Mouse (Mus musculus): ENCODE results near the gene Cmya5. TPM values are rescaled to one million over a fixed set of nuclear protein-coding genes. Genes with fewer than 3 reads are reported as not detected.

Gene Cmya5
- polyA plus RNA-seq, 1 experiment from 2014 or later: 0.01 TPM

- Histone ChIP-seq H3K79me2 (ENCODE audit: inconsistent target) (no peaks in the 10 kb centered on the region), H3K4me3 (ENCODE audit: inconsistent target) (no peak overlapping the region), H3K36me3 (ENCODE audit: inconsistent target) (no peaks in the 10 kb centered on the region), H3K27ac (no peak overlapping the region)
- 84% methylated on average over 4 of the region's 4 CpGs for WGBS (ENCODE audit: missing documents)
Observed at GRCm38 (mm10) chr13:93007078-93007477, 137.4 kb downstream of the Cmya5 start.

- H3K36me3 ChIP-seq (ENCODE audit: inconsistent target): no peaks in the 10 kb centered on the region
- no peaks in the 10 kb centered on the region for H3K79me2 ChIP-seq (ENCODE audit: inconsistent target)
- WGBS (ENCODE audit: missing documents): 98% methylated on average over 4 of the region's 4 CpGs
- H3K27ac ChIP-seq: no peak overlapping the region
- no peak overlapping the region for H3K4me3 ChIP-seq (ENCODE audit: inconsistent target)
Observed at GRCm38 (mm10) chr13:93006347-93006746, 138.2 kb downstream of the Cmya5 start.

- Histone ChIP-seq H3K36me3 (ENCODE audit: inconsistent target) (no peaks in the 10 kb centered on the region), H3K79me2 (ENCODE audit: inconsistent target) (no peaks in the 10 kb centered on the region), H3K4me3 (ENCODE audit: inconsistent target) (no peak overlapping the region), H3K27ac (no peak overlapping the region)
- WGBS (ENCODE audit: missing documents): 96% methylated on average over 6 of the region's 6 CpGs
Observed at GRCm38 (mm10) chr13:93004003-93004402, 140.5 kb downstream of the Cmya5 start.

GRCm38 (mm10) chr13:93002456-93002855, 142.1 kb downstream of the Cmya5 start:
- Histone ChIP-seq H3K4me3 (ENCODE audit: inconsistent target) (no peak overlapping the region), H3K36me3 (ENCODE audit: inconsistent target) (no peaks in the 10 kb centered on the region), H3K27ac (no peak overlapping the region), H3K79me2 (ENCODE audit: inconsistent target) (no peaks in the 10 kb centered on the region)
- WGBS (ENCODE audit: missing documents): 94% methylated on average over 2 of the region's 2 CpGs

GRCm38 (mm10) chr13:93000640-93001351, 143.7 kb downstream of the Cmya5 start:
- no peaks in the 10 kb centered on the region for H3K36me3 ChIP-seq (ENCODE audit: inconsistent target)
- H3K27ac ChIP-seq: no peak overlapping the region
- H3K4me3 ChIP-seq (ENCODE audit: inconsistent target): no peak overlapping the region
- WGBS (ENCODE audit: missing documents): 93% methylated on average over 12 of the region's 12 CpGs
- no peaks in the 10 kb centered on the region for H3K79me2 ChIP-seq (ENCODE audit: inconsistent target)

GRCm38 (mm10) chr13:92999860-93000259, 144.7 kb downstream of the Cmya5 start:
- H3K79me2 ChIP-seq (ENCODE audit: inconsistent target): no peaks in the 10 kb centered on the region
- no peaks in the 10 kb centered on the region for H3K36me3 ChIP-seq (ENCODE audit: inconsistent target)
- 87% methylated on average over 9 of the region's 9 CpGs for WGBS (ENCODE audit: missing documents)
- no peak overlapping the region for H3K4me3 ChIP-seq (ENCODE audit: inconsistent target)
- no peak overlapping the region for H3K27ac ChIP-seq

GRCm38 (mm10) chr13:92994743-92995142, 149.8 kb downstream of the Cmya5 start:
- no peak overlapping the region for H3K4me3 ChIP-seq (ENCODE audit: inconsistent target)
- no peaks in the 10 kb centered on the region for H3K36me3 ChIP-seq (ENCODE audit: inconsistent target)
- no peak overlapping the region for H3K27ac ChIP-seq
- H3K79me2 ChIP-seq (ENCODE audit: inconsistent target): no peaks in the 10 kb centered on the region

GRCm38 (mm10) chr13:92992823-92993222, 151.7 kb downstream of the Cmya5 start:
- H3K4me3 ChIP-seq (ENCODE audit: inconsistent target): no peak overlapping the region
- 98% methylated on average over 5 of the region's 5 CpGs for WGBS (ENCODE audit: missing documents)
- no peaks in the 10 kb centered on the region for H3K79me2 ChIP-seq (ENCODE audit: inconsistent target)
- H3K36me3 ChIP-seq (ENCODE audit: inconsistent target): no peaks in the 10 kb centered on the region
- no peak overlapping the region for H3K27ac ChIP-seq

Other genes with a start within 250 kb of the Cmya5 start
- 43.4 to 80.5 TPM (median 73.2 TPM) in 3 replicates for gene Tent2, start 47.7 kb upstream of the Cmya5 start, polyA plus RNA-seq (2018)
- gene Homer1, start 154.9 kb upstream of the Cmya5 start, polyA plus RNA-seq (2018): 11.4 to 12.6 TPM (median 11.4 TPM) in 3 replicates